Mouse (Mus musculus): ENCODE measurements around the gene Dcst2. TPM values are rescaled to one million over a fixed set of nuclear protein-coding genes. Genes with fewer than 3 reads are reported as not detected.
A peak's percentile ranks its signal among the peaks of the same experiment; 100 is the strongest.

Dcst2 gene
- polyA plus RNA-seq, 1 experiment from 2014 or later, result 0.06 TPM

DNA sequence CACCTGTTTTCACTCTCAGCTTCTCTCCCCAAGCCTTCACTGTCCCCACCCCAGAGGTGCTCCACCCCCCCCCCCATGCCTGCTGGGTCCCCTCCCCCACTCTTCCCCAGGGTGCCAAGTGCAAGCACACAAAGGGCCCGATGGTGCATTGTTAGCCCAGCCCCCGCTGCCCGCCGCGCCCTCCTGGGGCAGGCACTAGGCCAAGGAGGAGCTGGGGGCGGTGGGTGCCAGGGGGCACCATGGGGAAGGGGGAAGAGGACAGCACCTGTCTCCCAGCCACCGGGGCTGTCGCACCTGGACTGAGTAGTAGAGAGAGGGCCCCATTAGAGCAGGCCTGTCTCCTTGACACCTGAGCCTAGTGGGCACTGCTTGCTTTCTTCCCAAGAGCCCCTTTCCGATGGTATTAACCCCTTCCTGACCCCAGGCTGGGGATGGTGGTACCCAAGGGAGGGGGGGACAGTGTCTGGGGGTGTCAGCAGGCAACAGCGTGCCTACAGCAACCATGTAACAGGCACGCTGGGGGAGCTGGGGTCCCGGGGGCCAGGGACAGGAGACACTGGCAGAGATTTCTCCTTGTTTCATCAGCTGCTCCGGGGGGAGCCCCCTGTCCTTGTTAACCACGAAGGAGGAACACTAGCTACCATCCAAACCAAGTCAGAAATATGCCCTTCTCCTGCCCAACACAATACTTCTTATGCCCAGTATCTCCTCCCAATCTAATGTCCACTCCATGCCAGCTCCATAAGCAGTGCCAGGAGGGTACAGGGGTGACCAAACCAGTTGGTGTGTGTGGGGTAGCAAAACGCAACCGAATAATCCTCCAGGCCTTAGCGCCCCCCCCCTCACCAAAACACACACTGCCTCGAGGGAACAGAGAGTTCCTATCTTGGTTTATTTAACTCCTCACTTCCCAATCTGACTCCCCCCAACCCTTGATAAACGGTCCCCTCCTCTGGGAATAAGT lies 29.2 kb downstream of the Dcst2 start:
- no peaks in the 10 kb centered on the region for H3K27me3 ChIP-seq
- POLR2A ChIA-PET, result interaction anchor here (0.5 to 8.2 kb wide), 13 partner anchors 9 to 690 kb away, joined by 3 to 56 read pairs (median 4); partner anchors contain the start of gene Flad1
- in situ Hi-C loops (cut with MboI; ENCODE audit: low pct_unique_long_range_greater_than_20kb), result no loop called here
- ATAC-seq, result no peak
- CTCF ChIA-PET, result interaction anchor here (1.2 to 2.1 kb wide), 7 partner anchors 9 to 51 kb away, joined by 3 to 11 read pairs (median 5); no protein-coding TSS in a partner anchor
- no peak for DNase-seq (ENCODE audit: low read depth, low spot score)
- TF ChIP-seq CTCF (IDR thresholded peaks at IDR 0.05), result no peak

DNA sequence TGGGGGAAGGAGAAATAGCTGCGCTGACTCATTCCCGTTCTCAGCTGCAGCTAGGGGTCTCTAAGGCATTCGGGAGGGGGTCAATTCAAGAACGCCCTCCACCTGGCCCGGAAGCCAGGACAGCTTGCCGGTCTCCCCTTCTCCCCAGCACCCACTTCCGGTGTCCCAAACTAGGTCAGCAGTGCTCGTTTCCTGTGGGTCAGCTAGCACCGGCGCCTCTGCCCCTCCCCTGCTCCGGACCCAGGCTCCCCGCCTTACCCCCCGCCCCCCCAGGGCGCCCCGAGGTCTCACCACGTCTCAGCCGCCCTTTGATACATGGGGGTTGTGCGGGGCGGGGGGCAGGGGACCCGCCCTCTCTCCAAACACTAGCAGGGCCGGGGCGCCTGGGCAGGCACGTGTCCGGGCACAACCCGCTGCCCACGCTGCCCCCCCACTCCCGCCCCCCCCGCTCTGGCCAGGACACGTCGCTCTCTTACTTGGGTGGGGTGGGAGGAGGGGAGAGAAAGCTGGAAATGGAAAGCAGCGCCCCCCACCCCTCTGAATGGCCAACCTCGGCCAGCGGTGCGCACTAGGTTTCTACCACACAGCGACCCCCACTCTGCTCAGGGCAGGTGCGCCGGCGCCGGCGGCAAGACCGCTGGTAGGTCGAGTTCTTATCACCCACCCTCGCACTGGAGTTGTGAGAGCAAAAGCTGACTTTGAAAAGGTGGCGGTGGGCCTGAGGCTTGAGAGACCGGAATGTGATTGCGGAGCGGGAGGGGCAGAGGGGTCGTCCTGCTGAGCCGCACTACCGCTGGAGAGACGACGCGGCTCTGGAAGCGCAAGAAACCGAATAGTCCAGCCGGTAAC lies 30.1 kb downstream of the Dcst2 start:
- no peak for TF ChIP-seq CTCF (IDR thresholded peaks at IDR 0.05)
- DNase-seq (ENCODE audit: low read depth, low spot score), result no peak

DNA sequence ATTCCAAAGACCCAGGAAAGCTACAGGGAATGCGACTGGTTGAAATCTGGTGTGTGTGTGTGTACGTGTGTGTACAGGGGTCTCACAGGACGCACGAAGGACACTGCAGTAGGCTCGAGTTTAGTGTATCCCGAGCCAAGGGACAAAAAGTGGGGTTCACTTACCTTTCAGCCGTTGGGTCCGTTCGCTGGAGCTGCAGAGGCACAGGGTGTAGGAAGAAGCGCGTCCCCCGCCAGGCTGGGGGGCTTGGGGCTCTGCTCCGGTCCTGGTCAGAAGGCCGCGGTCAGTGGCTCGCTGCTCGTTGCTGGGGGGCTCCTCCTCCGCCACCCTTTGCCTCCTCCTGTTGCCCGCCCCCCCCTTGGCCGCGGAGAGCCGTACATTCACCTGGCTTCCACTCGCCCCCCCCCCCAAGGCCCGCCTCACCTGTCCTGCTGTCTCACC lies 31.1 kb downstream of the Dcst2 start:
- ATAC-seq (no peak), DNase-seq (ENCODE audit: low read depth, low spot score) (no peak)
- POLR2A ChIA-PET, result interaction anchor here (0.7 to 8.2 kb wide), 6 partner anchors 17 to 112 kb away, joined by 3 to 56 read pairs (median 6); partner anchors contain the start of gene Efna1
- CTCF ChIA-PET, result interaction anchor here (0.9 to 2.1 kb wide), 6 partner anchors 9 to 93 kb away, joined by 3 to 11 read pairs (median 4); partner anchors contain the start of gene Lenep
- in situ Hi-C loops (cut with MboI; ENCODE audit: low pct_unique_long_range_greater_than_20kb), result no loop called here
- H3K27me3 ChIP-seq, result no peaks in the 10 kb centered on the region
- TF ChIP-seq CTCF (IDR thresholded peaks at IDR 0.05), result no peak

More for the DNA sequence above, 30.1 kb downstream of the Dcst2 start:
- ChIA-PET CTCF (interaction anchor here (1.2 to 2.1 kb wide), 9 partner anchors 10 to 94 kb away, joined by 3 to 11 read pairs (median 5); no protein-coding TSS in a partner anchor), POLR2A (interaction anchor here (0.6 to 8.2 kb wide), 14 partner anchors 14 to 689 kb away, joined by 3 to 56 read pairs (median 4); partner anchors contain the start of genes Efna1 and Flad1)
- no peaks in the 10 kb centered on the region for H3K27me3 ChIP-seq
- no peak for ATAC-seq
- in situ Hi-C loops (cut with MboI; ENCODE audit: low pct_unique_long_range_greater_than_20kb), result no loop called here

DNA sequence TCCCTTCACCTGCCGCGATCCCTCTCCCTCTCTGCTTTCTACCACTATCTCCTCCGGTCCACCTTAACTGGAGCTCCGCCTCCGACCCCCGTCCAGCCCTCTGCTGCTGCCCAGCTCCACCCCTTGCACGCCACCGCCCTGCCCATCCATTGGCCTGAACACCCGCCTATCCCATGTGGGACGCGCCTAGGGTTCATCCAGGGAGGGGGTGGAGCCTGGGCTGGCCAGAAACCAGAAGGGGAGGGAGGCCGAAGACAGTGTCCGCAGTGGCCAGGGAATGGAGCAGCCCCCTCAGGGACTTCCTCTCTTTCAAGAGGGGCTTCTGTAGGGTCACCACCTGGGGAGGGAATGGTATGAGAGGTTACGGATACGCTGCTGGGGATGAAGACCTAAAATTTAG lies 31.8 kb downstream of the Dcst2 start:
- H3K27me3 ChIP-seq, result no peaks in the 10 kb centered on the region
- DNase-seq (ENCODE audit: low read depth, low spot score) (peak; percentile 99), ATAC-seq (peak; percentile 66)
- TF ChIP-seq CTCF (IDR thresholded peaks at IDR 0.05), result no peak
- in situ Hi-C loops (cut with MboI; ENCODE audit: low pct_unique_long_range_greater_than_20kb), result no loop called here
- ChIA-PET POLR2A (interaction anchor here (1.1 to 8.2 kb wide), 3 partner anchors 23 to 97 kb away, joined by 3 to 56 read pairs (median 13); no protein-coding TSS in a partner anchor), CTCF (interaction anchor here (0.9 to 1.9 kb wide), 5 partner anchors 9 to 92 kb away, joined by 3 to 6 read pairs (median 3); partner anchors contain the start of gene Lenep)

DNA sequence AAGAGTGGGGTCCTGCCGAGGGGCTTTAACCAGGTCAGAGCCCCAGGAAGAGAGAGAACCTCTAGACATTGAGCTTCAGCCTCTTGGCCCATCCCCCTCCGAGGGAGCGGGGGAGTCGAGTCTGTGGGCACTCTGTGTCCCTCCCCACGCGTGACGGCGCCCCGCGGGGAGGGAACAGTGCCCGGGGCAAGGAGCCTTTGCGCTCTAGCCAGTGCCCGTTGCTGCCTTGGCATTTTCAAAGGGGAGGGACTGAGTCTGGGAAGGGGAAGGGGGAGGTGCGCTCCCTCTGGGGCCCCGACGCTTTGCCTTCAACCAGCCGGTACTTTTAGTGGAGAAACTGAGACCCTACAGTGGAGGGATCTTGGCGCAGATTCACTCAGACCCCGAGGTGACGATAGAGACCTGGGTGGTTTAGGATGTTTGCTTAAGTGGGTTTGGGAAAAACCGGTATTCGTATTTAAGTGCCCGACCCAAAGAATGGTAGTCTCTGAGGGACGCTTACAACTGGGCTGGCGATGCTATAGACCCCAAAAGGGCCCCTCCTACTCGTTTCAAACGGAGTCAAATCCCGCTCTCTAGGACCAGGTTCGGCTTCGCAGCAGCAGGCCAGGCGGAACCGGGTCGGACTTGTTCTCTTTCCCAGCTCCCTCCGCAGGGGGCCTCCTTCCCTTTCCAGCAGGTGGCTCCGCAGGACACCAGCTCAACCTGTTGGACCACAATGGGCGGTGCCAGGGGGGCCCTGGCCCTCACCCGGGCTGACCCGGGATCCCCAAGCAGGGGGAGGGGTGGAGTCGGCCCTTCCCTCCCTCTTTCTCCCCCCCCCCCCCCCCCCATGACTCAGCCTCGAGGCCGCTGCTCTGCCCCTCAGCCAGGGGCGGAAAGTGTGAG lies 32.5 kb downstream of the Dcst2 start, which contains the start of gene Zbtb7b:
Gene Zbtb7b, minus strand, starts transcription at position 771 of the 888 bp plus-strand sequence.
- peak; percentile 48 for ATAC-seq
- DNase-seq (ENCODE audit: low read depth, low spot score), result peak; percentile 78
- in situ Hi-C loops (cut with MboI; ENCODE audit: low pct_unique_long_range_greater_than_20kb), result no loop called here
- CTCF ChIA-PET, result interaction anchor here (0.9 to 4.0 kb wide), 7 partner anchors 8 to 91 kb away, joined by 3 to 50 read pairs (median 4); partner anchors contain the start of gene Lenep
- TF ChIP-seq CTCF (IDR thresholded peaks at IDR 0.05), result no peak
- H3K27me3 ChIP-seq, result no peaks in the 10 kb centered on the region
- POLR2A ChIA-PET, result interaction anchor here (0.6 to 8.2 kb wide), 8 partner anchors 16 to 96 kb away, joined by 3 to 56 read pairs (median 3); partner anchors contain the start of gene Flad1

DNA sequence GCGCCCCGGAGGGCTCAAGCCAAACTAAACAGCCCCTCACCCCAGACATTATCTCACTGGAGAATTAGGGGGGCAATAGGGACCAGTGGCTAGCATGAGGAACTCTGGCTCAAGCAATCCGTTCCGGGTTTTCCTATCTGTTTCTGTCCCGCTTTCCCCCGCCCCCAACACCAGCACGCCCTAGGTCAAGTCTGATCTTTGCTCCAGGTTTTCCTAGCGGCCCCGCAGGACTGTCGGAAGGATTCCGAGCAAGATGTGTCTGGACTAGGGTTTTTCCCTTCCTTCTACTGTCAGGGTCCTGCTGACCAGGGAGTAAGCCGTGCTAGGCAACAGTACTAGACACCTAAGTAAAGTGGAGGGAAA lies 33.1 kb downstream of the Dcst2 start:
- no peak for TF ChIP-seq CTCF (IDR thresholded peaks at IDR 0.05)
- peak; percentile 6 for ATAC-seq
- peak; percentile 85 for DNase-seq (ENCODE audit: low read depth, low spot score)
- in situ Hi-C loops (cut with MboI; ENCODE audit: low pct_unique_long_range_greater_than_20kb), result no loop called here
- POLR2A ChIA-PET, result interaction anchor here (0.6 to 8.2 kb wide), 8 partner anchors 12 to 89 kb away, joined by 3 to 56 read pairs (median 4); partner anchors contain the start of gene Flad1
- CTCF ChIA-PET, result interaction anchor here (1.3 to 4.0 kb wide), 3 partner anchors 13 to 62 kb away, joined by 4 to 50 read pairs (median 22); no protein-coding TSS in a partner anchor
- no peaks in the 10 kb centered on the region for H3K27me3 ChIP-seq

DNA sequence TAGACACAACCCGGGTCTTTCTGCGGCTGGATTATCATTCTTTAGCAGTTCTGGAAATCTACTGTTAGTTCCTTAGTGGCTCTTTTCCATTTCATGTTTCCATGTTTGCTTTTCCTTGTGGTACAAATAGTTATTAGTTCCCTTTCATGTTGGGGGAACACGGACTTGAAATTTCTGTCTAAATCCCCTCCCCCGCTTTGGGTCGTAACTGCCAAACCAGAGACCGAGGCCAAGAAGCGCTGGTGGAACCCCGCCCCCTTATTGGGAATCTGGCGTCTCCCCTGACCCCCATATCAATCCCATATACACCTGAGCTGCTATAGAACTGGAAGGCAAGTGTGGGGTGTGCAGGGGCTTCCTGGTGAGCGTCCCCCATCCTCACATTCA lies 33.6 kb downstream of the Dcst2 start:
- no peak for DNase-seq (ENCODE audit: low read depth, low spot score)
- POLR2A ChIA-PET, result interaction anchor here (1.1 to 8.2 kb wide), 5 partner anchors 12 to 53 kb away, joined by 3 to 56 read pairs (median 13); partner anchors contain the start of gene Flad1

DNA sequence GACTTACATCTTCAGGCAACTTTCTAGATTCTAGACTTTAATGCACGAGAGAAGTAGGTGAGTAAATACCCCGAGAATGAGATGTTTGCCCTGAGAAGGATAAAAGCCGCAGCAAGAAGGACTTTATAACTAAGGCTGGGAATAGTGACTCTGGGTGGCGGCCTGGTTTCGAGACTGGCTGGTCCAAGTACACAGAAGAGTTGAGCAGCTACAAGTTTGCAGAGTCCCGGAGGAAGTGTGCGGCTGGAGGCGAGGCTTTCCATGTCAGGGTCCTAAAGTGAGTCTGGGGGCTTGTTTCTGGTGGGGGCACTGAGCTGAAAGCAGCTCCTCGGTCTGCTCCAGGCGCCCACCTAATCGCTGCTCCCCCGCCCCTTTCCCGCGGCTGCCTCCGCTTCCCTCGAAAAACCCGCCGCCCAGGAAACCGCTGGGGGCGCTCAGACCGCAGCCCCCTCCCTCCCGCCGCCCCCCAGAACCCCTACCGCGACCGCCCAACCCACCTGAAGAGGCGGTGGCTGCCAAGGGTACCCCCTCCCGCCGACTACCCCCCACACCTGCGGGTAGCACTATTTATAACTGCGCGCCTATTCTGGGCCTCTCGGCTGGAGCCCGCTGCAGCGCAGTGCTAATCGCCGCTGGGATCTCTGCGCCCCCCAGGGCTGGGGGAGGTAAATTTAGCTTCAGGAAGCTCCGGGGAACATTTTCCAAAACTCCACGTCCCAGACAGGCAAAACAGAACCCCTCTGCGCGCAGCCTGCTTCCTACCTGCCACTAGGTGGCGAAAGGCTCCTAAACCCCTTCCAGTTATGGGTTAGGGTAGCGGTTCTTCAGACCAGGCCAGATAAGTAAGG lies 34.3 kb downstream of the Dcst2 start:
- DNase-seq (ENCODE audit: low read depth, low spot score) (no peak), ATAC-seq (peak; percentile 5)
- TF ChIP-seq CTCF (IDR thresholded peaks at IDR 0.05), result no peak
- H3K27me3 ChIP-seq, result no peaks in the 10 kb centered on the region
- in situ Hi-C loops (cut with MboI; ENCODE audit: low pct_unique_long_range_greater_than_20kb), result no loop called here
- CTCF ChIA-PET, result interaction anchor here (0.7 to 4.0 kb wide), 24 partner anchors 12 to 108 kb away, joined by 3 to 50 read pairs (median 5); partner anchors contain the start of genes Cks1b, Pbxip1, Pmvk and Shc1
- POLR2A ChIA-PET, result interaction anchor here (1.1 to 8.2 kb wide), 6 partner anchors 11 to 86 kb away, joined by 3 to 56 read pairs (median 8); partner anchors contain the start of gene Flad1

More for the DNA sequence above, 33.6 kb downstream of the Dcst2 start:
- in situ Hi-C loops (cut with MboI; ENCODE audit: low pct_unique_long_range_greater_than_20kb), result no loop called here
- ATAC-seq, result no peak
- CTCF ChIA-PET, result interaction anchor here (1.3 to 4.0 kb wide), 7 partner anchors 13 to 107 kb away, joined by 4 to 50 read pairs (median 9); partner anchors contain the start of genes Cks1b and Shc1
- no peak for TF ChIP-seq CTCF (IDR thresholded peaks at IDR 0.05)
- H3K27me3 ChIP-seq, result no peaks in the 10 kb centered on the region
